Mouse (Mus musculus): ENCODE measurements around the gene Jhy.

The Jhy gene

GRCm38 (mm10) chr9:40858461-40859160, 105.3 kb downstream of the Jhy start:
- DNase-seq (ENCODE audit: inconsistent ontology term): peak; percentile 36

DNA sequence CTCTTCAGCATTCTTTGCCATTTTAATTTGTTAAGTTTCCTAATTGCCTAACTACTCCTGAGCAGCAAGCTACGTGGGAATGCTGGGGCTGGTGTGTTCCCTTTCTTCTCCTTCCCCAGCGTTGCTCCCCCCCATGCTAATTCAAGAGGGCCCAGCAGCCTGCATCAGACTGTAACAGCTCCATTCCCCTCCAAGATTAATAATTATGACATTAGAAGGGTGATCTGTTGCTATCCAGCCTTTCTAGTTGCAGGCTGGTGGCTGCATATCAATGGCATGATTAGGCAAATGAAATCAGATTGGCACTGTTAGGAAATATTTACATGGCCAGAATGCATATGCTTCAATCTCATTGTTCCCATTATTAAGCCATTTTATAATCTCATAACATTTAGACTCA, 112.4 kb downstream of the Jhy start:
- no peak for DNase-seq (ENCODE audit: inconsistent ontology term)
